Mouse (Mus musculus) lung, postnatal 0 days (tissue): Measurements from ENCODE around the gene Acap1.

ENCODE experiments used
- CTCF ChIP-seq: IDR thresholded peaks from 2 replicates; pipeline ENCODE4 v1.5.1; 2016; ENCODE audit warnings: antibody characterized with exemption, mild to moderate bottlenecking
- EP300 ChIP-seq: IDR thresholded peaks from 2 replicates; pipeline ENCODE4 v1.6.1; 2016; ENCODE audit warnings: antibody characterized with exemption, mild to moderate bottlenecking, control low read depth

DNA sequence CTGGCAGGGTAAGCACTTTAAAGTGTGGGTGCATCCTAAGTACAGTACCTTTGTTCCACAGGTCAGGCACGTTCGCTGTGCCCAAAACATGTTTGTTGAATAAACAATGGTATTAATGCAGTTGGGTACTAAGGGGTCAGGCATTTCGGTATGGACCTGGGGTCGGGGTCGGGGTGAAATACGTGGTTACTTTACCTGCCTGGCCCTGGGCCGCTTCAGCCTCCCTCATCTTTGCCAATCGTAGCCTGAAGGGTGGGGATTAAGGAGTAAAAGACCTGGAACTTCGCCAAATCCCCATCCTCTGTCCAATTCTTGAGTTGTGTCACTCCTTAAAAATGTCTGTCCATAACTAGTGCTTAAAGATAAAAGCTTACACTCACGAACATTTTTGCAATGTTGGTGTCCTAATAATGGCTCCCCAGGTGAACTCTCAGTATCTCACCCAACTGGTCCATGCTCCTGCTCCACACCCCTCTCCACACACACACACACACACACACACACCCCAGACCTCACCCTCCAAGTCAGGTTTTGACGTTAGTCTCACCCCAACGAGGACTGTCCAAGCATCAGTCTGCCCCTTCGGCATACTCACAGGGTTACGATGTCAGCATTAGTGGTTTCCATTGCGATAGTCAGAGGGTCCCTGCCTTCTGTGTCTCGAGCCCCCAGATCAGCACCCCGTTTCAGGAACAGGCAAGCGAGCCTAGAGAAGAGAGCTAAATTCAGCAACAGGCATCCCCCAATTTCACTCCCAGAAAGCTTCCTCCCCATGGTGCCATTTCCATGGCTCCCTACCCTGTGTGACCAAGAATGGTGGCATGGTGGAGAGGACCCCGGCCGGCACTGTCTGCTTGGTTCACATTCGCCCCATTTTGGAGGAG, 13.3 kb downstream of the Acap1 start:
- TF ChIP-seq EP300, result no peak
- no peak for TF ChIP-seq CTCF
